Mouse (Mus musculus) G1E (cell line): ENCODE results near the gene Ipo9.

Experiments
- CTCF ChIP-seq: IDR thresholded peaks from 2 replicates; pipeline ENCODE4 v1.5.1; 2012; ENCODE audit warnings: low read depth, low read length, inconsistent platforms, mixed read lengths
- GATA1 ChIP-seq: IDR thresholded peaks from 2 replicates; pipeline ENCODE4 v1.6.1; 2012; ENCODE audit warnings: borderline replicate concordance, low read length, inconsistent platforms, mixed read lengths
- POLR2AphosphoS5 ChIP-seq: IDR thresholded peaks from 2 replicates; pipeline ENCODE4 v1.6.1; 2012; ENCODE audit warnings: low read depth, low read length, inconsistent platforms; ENCODE audit not compliant: insufficient replicate concordance
- TAL1 ChIP-seq: conservative IDR thresholded peaks from 2 replicates; pipeline ENCODE4 v1.6.1; 2012; ENCODE audit warnings: low read depth, low read length, inconsistent platforms, mixed read lengths

- TF ChIP-seq CTCF (no peak), GATA1 (no peak), TAL1 (no peak), POLR2AphosphoS5 (no peak)
These were observed 21.3 kb downstream of the Ipo9 start for GRCm38 (mm10) chr1:135408973-135409372.
